25 mouse cellular contexts compared by ENCODE assay signal in the genomic region with DNA sequence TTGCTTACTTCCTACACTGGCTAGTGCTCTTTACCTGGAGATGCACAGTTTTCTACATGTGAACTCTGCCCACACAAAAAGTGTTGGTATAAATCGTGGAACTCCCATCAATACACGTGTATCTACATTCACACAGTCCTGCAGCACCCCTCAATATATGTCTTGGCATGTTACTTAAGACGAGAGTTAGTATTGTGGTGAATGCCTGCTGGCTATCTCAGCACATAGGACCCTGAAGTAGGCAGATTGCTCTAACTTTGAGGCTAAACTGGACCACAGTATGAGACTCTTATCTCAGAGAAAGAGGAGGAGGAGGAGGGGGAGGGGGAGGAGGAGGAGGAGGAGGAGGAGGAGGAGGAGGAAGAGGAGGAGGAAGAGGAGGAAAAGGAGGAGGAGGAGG. TPM values are rescaled to one million over a fixed set of nuclear protein-coding genes. Genes with fewer than 3 reads are reported as not detected.
"Had no signal": no experiment of that assay in that cellular context is flagged by ENCODE, and none has a peak within 500 bp of the region (broad histone marks: within the 10 kb centered on the region; RNA-seq: fewer than 3 reads in every experiment).

No protein-coding gene starts in this region.

- ATAC-seq: liver, postnatal 0 days; lung, postnatal 0 days; midbrain, embryonic 13.5 days; midbrain, embryonic 15.5 days had no signal

- H3K4me1 ChIP-seq: liver, embryonic 15.5 days; lung, embryonic 15.5 days; midbrain, embryonic 13.5 days; midbrain, embryonic 15.5 days; neural tube, embryonic 12.5 days; stomach, embryonic 15.5 days had no signal

- H3K9me3 ChIP-seq: liver, embryonic 15.5 days; lung, embryonic 15.5 days; midbrain, embryonic 13.5 days; midbrain, embryonic 15.5 days; neural tube, embryonic 12.5 days; stomach, embryonic 15.5 days had no signal

- H3K27ac ChIP-seq: liver, embryonic 15.5 days; lung, embryonic 15.5 days; macrophage; midbrain, embryonic 13.5 days; midbrain, embryonic 15.5 days; neural tube, embryonic 12.5 days; stomach, embryonic 15.5 days; stomach, postnatal 0 days had no signal

- H3K4me2 ChIP-seq: liver, embryonic 15.5 days; lung, embryonic 15.5 days; midbrain, embryonic 11.5 days; midbrain, embryonic 13.5 days; midbrain, embryonic 15.5 days; neural tube, embryonic 12.5 days; stomach, embryonic 15.5 days had no signal

- H3K4me3 ChIP-seq: liver, embryonic 15.5 days; lung, embryonic 15.5 days; midbrain, embryonic 13.5 days; midbrain, embryonic 15.5 days; neural tube, embryonic 12.5 days; stomach, embryonic 15.5 days had no signal

- H3K27me3 ChIP-seq: liver, embryonic 15.5 days; lung, embryonic 15.5 days; midbrain, embryonic 13.5 days; midbrain, embryonic 15.5 days; neural tube, embryonic 12.5 days; stomach, embryonic 15.5 days had no signal

- H3K9ac ChIP-seq: liver, embryonic 15.5 days; liver, postnatal 0 days; lung, embryonic 15.5 days; midbrain, embryonic 13.5 days; midbrain, embryonic 15.5 days; neural tube, embryonic 12.5 days; stomach, embryonic 15.5 days had no signal

- H3K36me3 ChIP-seq: liver, embryonic 15.5 days; lung, embryonic 15.5 days; midbrain, embryonic 13.5 days; midbrain, embryonic 15.5 days; neural tube, embryonic 12.5 days; stomach, embryonic 15.5 days had no signal

- DNase-seq: liver, postnatal 0 days; lung, adult 2 months; lung, postnatal 14 days; lung, postnatal 36 days; right cerebral cortex, postnatal 14 days; thymus, adult 2 months; thymus, postnatal 14 days; thymus, postnatal 36 days had no signal

RNA-seq across cellular contexts. Expression of a gene that starts 11.6 kb away (rescaled TPM):
- total RNA-seq: megakaryocyte, adult 5-6 weeks; midbrain, postnatal 0 days; monocyte, adult 5-6 weeks; neutrophil, adult 5-6 weeks had no signal
- polyA plus RNA-seq: lung, adult 2 months; lung, postnatal 0 days; macrophage; midbrain, embryonic 15.5 days; midbrain, postnatal 0 days; neural tube, embryonic 12.5 days; neural tube, embryonic 14.5 days; stomach, postnatal 0 days had no signal

RNA-seq across cellular contexts. Expression of a gene that starts 35.7 kb away (rescaled TPM):
- total RNA-seq: megakaryocyte, adult 5-6 weeks; midbrain, postnatal 0 days; monocyte, adult 5-6 weeks; neutrophil, adult 5-6 weeks had no signal
- polyA plus RNA-seq: lung, adult 2 months; lung, embryonic 15.5 days; lung, postnatal 0 days; macrophage; midbrain, embryonic 11.5 days; midbrain, embryonic 13.5 days; midbrain, embryonic 15.5 days; midbrain, postnatal 0 days; testis, adult 2 months had no signal

RNA-seq across cellular contexts. Expression of a gene that starts 39.9 kb away (rescaled TPM):
- total RNA-seq: megakaryocyte, adult 5-6 weeks; monocyte, adult 5-6 weeks; neutrophil, adult 5-6 weeks had no signal
- polyA plus RNA-seq: lung, adult 2 months; lung, embryonic 15.5 days; lung, postnatal 0 days; macrophage; midbrain, embryonic 11.5 days; midbrain, embryonic 13.5 days; midbrain, embryonic 15.5 days; midbrain, postnatal 0 days; neural tube, embryonic 14.5 days; stomach, postnatal 0 days had no signal

RNA-seq across cellular contexts. Expression of a gene that starts 54.9 kb away (rescaled TPM):
- total RNA-seq: megakaryocyte, adult 5-6 weeks; midbrain, postnatal 0 days; monocyte, adult 5-6 weeks; neutrophil, adult 5-6 weeks had no signal
- polyA plus RNA-seq: liver, embryonic 15.5 days; liver, postnatal 0 days; lung, adult 2 months; lung, embryonic 15.5 days; lung, postnatal 0 days; macrophage; midbrain, embryonic 11.5 days; midbrain, embryonic 13.5 days; midbrain, embryonic 15.5 days; midbrain, postnatal 0 days; neural tube, embryonic 12.5 days; neural tube, embryonic 14.5 days; spleen, adult 2 months; stomach, embryonic 15.5 days; stomach, postnatal 0 days; thymus, adult 2 months had no signal

RNA-seq across cellular contexts. Expression of a gene that starts 55.2 kb away (rescaled TPM):
- total RNA-seq: megakaryocyte, adult 5-6 weeks; midbrain, postnatal 0 days; monocyte, adult 5-6 weeks; neutrophil, adult 5-6 weeks had no signal
- polyA plus RNA-seq: liver, embryonic 15.5 days; liver, postnatal 0 days; lung, adult 2 months; lung, embryonic 15.5 days; lung, postnatal 0 days; macrophage; midbrain, embryonic 11.5 days; midbrain, embryonic 13.5 days; midbrain, embryonic 15.5 days; midbrain, postnatal 0 days; neural tube, embryonic 12.5 days; neural tube, embryonic 14.5 days; spleen, adult 2 months; stomach, embryonic 15.5 days; stomach, postnatal 0 days; thymus, adult 2 months had no signal
